Mouse (Mus musculus): ENCODE measurements around the gene S100a5. TPM values are rescaled to one million over a fixed set of nuclear protein-coding genes. Genes with fewer than 3 reads are reported as not detected.

The S100a5 gene
- polyA plus RNA-seq, 1 experiment from 2014 or later = not detected

GRCm38 (mm10) chr3:90606185-90606584 is 2.1 kb upstream of the S100a5 start:
- Histone ChIP-seq H3K9me3 (ENCODE audit: low read depth, low read length) (no peaks in the 10 kb centered on the region), H3K27ac (ENCODE audit: low read depth) (peak overlapping the region; percentile 61), H3K9ac (no peak overlapping the region), H3K4me3 (ENCODE audit: low read depth, low read length) (no peak overlapping the region), H3K36me3 (ENCODE audit: insufficient read depth) (no peaks in the 10 kb centered on the region), H3K27me3 (ENCODE audit: insufficient read depth, low read length) (no peaks in the 10 kb centered on the region), H3K4me1 (ENCODE audit: insufficient read depth) (peaks cover 22% of the 10 kb centered on the region), H3K4me2 (no peak overlapping the region)
- DNase-seq = peak; percentile 60
- 58% methylated on average over 6 of the region's 6 CpGs for WGBS
- TF ChIP-seq CTCF (IDR thresholded peaks at IDR 0.05; ENCODE audit: low read depth) = no peak
- ATAC-seq (ENCODE audit: insufficient read depth) = peak; percentile 30; the same call in 1 of the 2 replicates

- DNase-seq (no peak), ATAC-seq (ENCODE audit: insufficient read depth) (no peak)
- TF ChIP-seq CTCF (IDR thresholded peaks at IDR 0.05; ENCODE audit: low read depth) = no peak
- H3K4me3 ChIP-seq (ENCODE audit: low read depth, low read length) = no peak overlapping the region
- no peaks in the 10 kb centered on the region for H3K27me3 ChIP-seq (ENCODE audit: insufficient read depth, low read length)
- WGBS = 82% methylated on average over 3 of the region's 3 CpGs
- H3K9ac ChIP-seq = no peak overlapping the region
- no peaks in the 10 kb centered on the region for H3K9me3 ChIP-seq (ENCODE audit: low read depth, low read length)
- no peaks in the 10 kb centered on the region for H3K36me3 ChIP-seq (ENCODE audit: insufficient read depth)
- no peak overlapping the region for H3K4me2 ChIP-seq
- peaks cover 22% of the 10 kb centered on the region for H3K4me1 ChIP-seq (ENCODE audit: insufficient read depth)
- no peak overlapping the region for H3K27ac ChIP-seq (ENCODE audit: low read depth)
Measured at GRCm38 (mm10) chr3:90607361-90607760, 962 bp upstream of the S100a5 start.

GRCm38 (mm10) chr3:90609102-90609501 is 779 bp downstream of the S100a5 start:
- no peaks in the 10 kb centered on the region for H3K27me3 ChIP-seq (ENCODE audit: insufficient read depth, low read length)
- no peaks in the 10 kb centered on the region for H3K9me3 ChIP-seq (ENCODE audit: low read depth, low read length)
- no peaks in the 10 kb centered on the region for H3K36me3 ChIP-seq (ENCODE audit: insufficient read depth)
- no peak for TF ChIP-seq CTCF (IDR thresholded peaks at IDR 0.05; ENCODE audit: low read depth)
- no peak overlapping the region for H3K27ac ChIP-seq (ENCODE audit: low read depth)
- ATAC-seq (ENCODE audit: insufficient read depth) (no peak), DNase-seq (no peak)
- no peak overlapping the region for H3K4me2 ChIP-seq
- H3K4me1 ChIP-seq (ENCODE audit: insufficient read depth) = peaks cover 15% of the 10 kb centered on the region
- no peak overlapping the region for H3K9ac ChIP-seq
- H3K4me3 ChIP-seq (ENCODE audit: low read depth, low read length) = no peak overlapping the region

- no peak overlapping the region for H3K4me3 ChIP-seq (ENCODE audit: low read depth, low read length)
- H3K9me3 ChIP-seq (ENCODE audit: low read depth, low read length) = no peaks in the 10 kb centered on the region
- H3K27ac ChIP-seq (ENCODE audit: low read depth) = no peak overlapping the region
- 84% methylated on average over 3 of the region's 3 CpGs for WGBS
- no peak overlapping the region for H3K4me2 ChIP-seq
- DNase-seq = no peak
- no peaks in the 10 kb centered on the region for H3K36me3 ChIP-seq (ENCODE audit: insufficient read depth)
- TF ChIP-seq CTCF (IDR thresholded peaks at IDR 0.05; ENCODE audit: low read depth) = no peak
- H3K9ac ChIP-seq = no peak overlapping the region
- no peak for ATAC-seq (ENCODE audit: insufficient read depth)
- no peaks in the 10 kb centered on the region; the same call in 1 of the 2 replicates for H3K4me1 ChIP-seq (ENCODE audit: insufficient read depth)
- no peaks in the 10 kb centered on the region for H3K27me3 ChIP-seq (ENCODE audit: insufficient read depth, low read length)
Measured at GRCm38 (mm10) chr3:90611494-90611893, 3.2 kb downstream of the S100a5 start.

- H3K4me1 ChIP-seq (ENCODE audit: insufficient read depth) = no peaks in the 10 kb centered on the region; the same call in 1 of the 2 replicates
- H3K9me3 ChIP-seq (ENCODE audit: low read depth, low read length) = no peaks in the 10 kb centered on the region
- no peak overlapping the region for H3K4me2 ChIP-seq
- H3K27me3 ChIP-seq (ENCODE audit: insufficient read depth, low read length) = no peaks in the 10 kb centered on the region
- no peak for DNase-seq
- no peak overlapping the region for H3K4me3 ChIP-seq (ENCODE audit: low read depth, low read length)
- H3K36me3 ChIP-seq (ENCODE audit: insufficient read depth) = no peaks in the 10 kb centered on the region
- no peak overlapping the region for H3K27ac ChIP-seq (ENCODE audit: low read depth)
- ATAC-seq (ENCODE audit: insufficient read depth) = no peak
- no peak for TF ChIP-seq CTCF (IDR thresholded peaks at IDR 0.05; ENCODE audit: low read depth)
- H3K9ac ChIP-seq = no peak overlapping the region
- WGBS = 57% methylated on average over 4 of the region's 4 CpGs
Measured at GRCm38 (mm10) chr3:90612061-90612460, 3.7 kb downstream of the S100a5 start.

GRCm38 (mm10) chr3:90612728-90613291 is 4.5 kb downstream of the S100a5 start, which contains the start of gene S100a6:
S100a6 (plus strand) TSS chr3:90612882.
- peak within 1 kb of the TSS; percentile 50 for H3K9ac ChIP-seq
- H3K4me1 ChIP-seq (ENCODE audit: insufficient read depth) = no peaks in the 10 kb centered on the region; the same call in 1 of the 2 replicates
- no peaks in the 10 kb centered on the region for H3K27me3 ChIP-seq (ENCODE audit: insufficient read depth, low read length)
- no peaks in the 10 kb centered on the region for H3K36me3 ChIP-seq (ENCODE audit: insufficient read depth)
- H3K4me2 ChIP-seq = peak within 1 kb of the TSS; percentile 67
- DNase-seq (peak; percentile 83), ATAC-seq (ENCODE audit: insufficient read depth) (peak; percentile 85)
- TF ChIP-seq CTCF (IDR thresholded peaks at IDR 0.05; ENCODE audit: low read depth) = peak; percentile 83
- H3K4me3 ChIP-seq (ENCODE audit: low read depth, low read length) = peak within 1 kb of the TSS; percentile 32
- no peaks in the 10 kb centered on the region for H3K9me3 ChIP-seq (ENCODE audit: low read depth, low read length)
- under 1% methylated on average over 23 of the region's 23 CpGs for WGBS
- no peak within 1 kb of the TSS for H3K27ac ChIP-seq (ENCODE audit: low read depth)

GRCm38 (mm10) chr3:90613461-90614147 is 5.3 kb downstream of the S100a5 start:
- 57% methylated on average over 7 of the region's 7 CpGs for WGBS
- peak overlapping the region; percentile 67 for H3K4me2 ChIP-seq
- ATAC-seq (ENCODE audit: insufficient read depth) (0 out of 2 replicates have a peak, but pooled peaks have one; percentile 9), DNase-seq (no peak)
- H3K4me1 ChIP-seq (ENCODE audit: insufficient read depth) = no peaks in the 10 kb centered on the region; the same call in 1 of the 2 replicates
- H3K27ac ChIP-seq (ENCODE audit: low read depth) = no peak overlapping the region
- peak overlapping the region; percentile 32 for H3K4me3 ChIP-seq (ENCODE audit: low read depth, low read length)
- H3K9ac ChIP-seq = peak overlapping the region; percentile 50; the same call in 1 of the 2 replicates
- no peaks in the 10 kb centered on the region for H3K9me3 ChIP-seq (ENCODE audit: low read depth, low read length)
- no peaks in the 10 kb centered on the region for H3K27me3 ChIP-seq (ENCODE audit: insufficient read depth, low read length)
- TF ChIP-seq CTCF (IDR thresholded peaks at IDR 0.05; ENCODE audit: low read depth) = no peak
- no peaks in the 10 kb centered on the region for H3K36me3 ChIP-seq (ENCODE audit: insufficient read depth)
